Mouse (Mus musculus): ENCODE data around the gene Zic4.

GRCm38 (mm10) chr9:91371608-91372007 is 9.4 kb downstream of the Zic4 start:
- TF ChIP-seq POLR2A (IDR thresholded peaks at IDR 0.05; ENCODE audit: insufficient read depth, low read length) (no peak), CTCF (IDR thresholded peaks at IDR 0.05; ENCODE audit: low read depth, low read length) (no peak), EP300 (IDR thresholded peaks at IDR 0.05; ENCODE audit: insufficient read depth, low read depth, low read length) (no peak)
